Mouse (Mus musculus): ENCODE measurements around the gene Cetn2. TPM values are rescaled to one million over a fixed set of nuclear protein-coding genes. Genes with fewer than 3 reads are reported as not detected.

Cetn2 gene
- polyA plus RNA-seq (2012; rRNA removed): 41.4 and 44.3 TPM in 2 replicates

GRCm38 (mm10) chrX:72917884-72918681, at the start of gene Cetn2, which contains the start of gene Nsdhl:
Gene Cetn2 (minus strand): TSS chrX:72918411.
Gene Nsdhl (plus strand): TSS chrX:72918557.
- Histone ChIP-seq H3K4me3 (ENCODE audit: insufficient read depth, low read length) (peak within 1 kb of the TSS; percentile 69), H3K27ac (ENCODE audit: insufficient read depth, low read length) (no peak within 1 kb of the TSS), H3K4me1 (ENCODE audit: control insufficient read depth, insufficient read depth, low read length) (0 out of 2 replicates have a peak, but pooled peaks cover 2% of the 10 kb centered on the region)
- TF ChIP-seq CTCF (IDR thresholded peaks at IDR 0.05; ENCODE audit: extremely low read depth, insufficient read depth, low read length) (no peak), POLR2A (IDR thresholded peaks at IDR 0.05; ENCODE audit: extremely low read depth, insufficient read depth, low read length) (peak; percentile 55; the same call in 1 of the 2 replicates)

GRCm38 (mm10) chrX:72962743-72963142, 44.5 kb upstream of the Cetn2 start:
- Histone ChIP-seq H3K4me3 (ENCODE audit: insufficient read depth, low read length) (no peak overlapping the region), H3K27ac (ENCODE audit: insufficient read depth, low read length) (no peak overlapping the region), H3K4me1 (ENCODE audit: control insufficient read depth, insufficient read depth, low read length) (no peaks in the 10 kb centered on the region)
- TF ChIP-seq CTCF (IDR thresholded peaks at IDR 0.05; ENCODE audit: extremely low read depth, insufficient read depth, low read length): no peak
- no peak for TF ChIP-seq POLR2A (IDR thresholded peaks at IDR 0.05; ENCODE audit: extremely low read depth, insufficient read depth, low read length)

DNA sequence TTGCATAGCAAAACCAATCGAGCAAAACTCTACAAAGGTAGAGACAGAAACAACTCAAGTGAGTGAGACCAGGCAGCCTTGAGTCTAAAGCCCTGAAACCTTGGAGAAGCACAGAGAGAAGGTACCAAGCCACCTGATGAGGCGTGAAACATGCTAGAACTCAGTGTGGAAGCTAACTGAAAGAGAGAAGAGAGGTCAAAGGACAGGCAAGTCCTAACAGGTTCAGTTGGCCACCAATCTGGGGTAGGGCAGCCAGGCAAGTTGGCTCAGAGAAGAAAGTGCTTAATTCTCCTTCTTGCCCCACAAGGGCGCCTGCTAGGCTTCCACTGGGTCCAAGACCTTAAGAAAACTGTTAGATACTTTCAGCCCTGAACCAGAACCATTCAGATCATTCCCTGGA, 43.3 kb upstream of the Cetn2 start:
- Histone ChIP-seq H3K4me1 (ENCODE audit: control insufficient read depth, insufficient read depth, low read length) (no peaks in the 10 kb centered on the region), H3K4me3 (ENCODE audit: insufficient read depth, low read length) (no peak overlapping the region), H3K27ac (ENCODE audit: insufficient read depth, low read length) (no peak overlapping the region)
- TF ChIP-seq CTCF (IDR thresholded peaks at IDR 0.05; ENCODE audit: extremely low read depth, insufficient read depth, low read length): no peak
- no peak for TF ChIP-seq POLR2A (IDR thresholded peaks at IDR 0.05; ENCODE audit: extremely low read depth, insufficient read depth, low read length)

DNA sequence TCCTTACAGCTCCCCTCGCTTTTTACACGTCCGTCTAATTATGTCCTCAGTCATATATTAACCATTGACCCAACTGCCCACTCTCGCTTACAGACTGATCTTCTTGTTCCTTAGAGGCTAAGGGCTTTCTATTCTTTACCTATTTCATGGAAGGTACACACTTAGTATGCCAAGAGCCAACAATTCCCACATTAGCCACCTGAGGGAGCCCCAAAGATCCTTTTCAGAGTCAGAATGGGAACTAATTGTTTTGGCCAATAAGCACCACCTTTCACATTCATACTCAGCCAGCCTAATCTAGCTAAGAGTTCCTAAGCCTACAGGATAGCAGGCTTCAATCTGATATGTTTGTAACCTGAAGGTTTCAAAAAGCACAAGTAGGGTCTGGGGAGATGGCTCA, 42.2 kb upstream of the Cetn2 start:
- Histone ChIP-seq H3K4me3 (ENCODE audit: insufficient read depth, low read length) (no peak overlapping the region), H3K4me1 (ENCODE audit: control insufficient read depth, insufficient read depth, low read length) (no peaks in the 10 kb centered on the region), H3K27ac (ENCODE audit: insufficient read depth, low read length) (no peak overlapping the region)
- no peak for TF ChIP-seq POLR2A (IDR thresholded peaks at IDR 0.05; ENCODE audit: extremely low read depth, insufficient read depth, low read length)
- TF ChIP-seq CTCF (IDR thresholded peaks at IDR 0.05; ENCODE audit: extremely low read depth, insufficient read depth, low read length): no peak

GRCm38 (mm10) chrX:72956486-72956885, 38.3 kb upstream of the Cetn2 start:
- Histone ChIP-seq H3K4me3 (ENCODE audit: insufficient read depth, low read length) (no peak overlapping the region), H3K4me1 (ENCODE audit: control insufficient read depth, insufficient read depth, low read length) (no peaks in the 10 kb centered on the region), H3K27ac (ENCODE audit: insufficient read depth, low read length) (no peak overlapping the region)
- TF ChIP-seq CTCF (IDR thresholded peaks at IDR 0.05; ENCODE audit: extremely low read depth, insufficient read depth, low read length) (no peak), POLR2A (IDR thresholded peaks at IDR 0.05; ENCODE audit: extremely low read depth, insufficient read depth, low read length) (no peak)

GRCm38 (mm10) chrX:72953464-72953863, 35.3 kb upstream of the Cetn2 start:
- Histone ChIP-seq H3K4me1 (ENCODE audit: control insufficient read depth, insufficient read depth, low read length) (no peaks in the 10 kb centered on the region), H3K27ac (ENCODE audit: insufficient read depth, low read length) (no peak overlapping the region), H3K4me3 (ENCODE audit: insufficient read depth, low read length) (no peak overlapping the region)
- no peak for TF ChIP-seq POLR2A (IDR thresholded peaks at IDR 0.05; ENCODE audit: extremely low read depth, insufficient read depth, low read length)

DNA sequence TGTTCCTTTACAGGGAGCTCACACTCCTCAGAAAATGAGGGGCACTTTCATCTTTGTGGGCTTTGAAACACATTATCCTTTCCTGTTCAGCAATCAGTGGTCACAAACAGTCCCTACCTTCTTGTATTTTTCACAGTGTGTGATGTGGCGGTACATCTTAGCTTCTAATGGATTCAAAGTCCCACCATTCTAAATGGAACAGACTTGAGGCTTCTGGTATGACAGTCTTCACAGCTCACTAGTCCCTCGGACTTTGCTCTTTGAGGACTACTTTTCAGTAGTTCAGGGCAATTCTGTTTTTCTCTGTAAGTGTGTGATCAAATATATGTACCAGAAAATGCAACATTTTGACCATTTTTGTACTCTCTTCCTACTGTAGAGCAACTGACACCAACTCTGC, 3.2 kb upstream of the Cetn2 start:
- Histone ChIP-seq H3K4me3 (ENCODE audit: insufficient read depth, low read length) (no peak overlapping the region), H3K4me1 (ENCODE audit: control insufficient read depth, insufficient read depth, low read length) (0 out of 2 replicates have a peak, but pooled peaks cover 2% of the 10 kb centered on the region), H3K27ac (ENCODE audit: insufficient read depth, low read length) (no peak overlapping the region)
- no peak for TF ChIP-seq CTCF (IDR thresholded peaks at IDR 0.05; ENCODE audit: extremely low read depth, insufficient read depth, low read length)
- no peak for TF ChIP-seq POLR2A (IDR thresholded peaks at IDR 0.05; ENCODE audit: extremely low read depth, insufficient read depth, low read length)

DNA sequence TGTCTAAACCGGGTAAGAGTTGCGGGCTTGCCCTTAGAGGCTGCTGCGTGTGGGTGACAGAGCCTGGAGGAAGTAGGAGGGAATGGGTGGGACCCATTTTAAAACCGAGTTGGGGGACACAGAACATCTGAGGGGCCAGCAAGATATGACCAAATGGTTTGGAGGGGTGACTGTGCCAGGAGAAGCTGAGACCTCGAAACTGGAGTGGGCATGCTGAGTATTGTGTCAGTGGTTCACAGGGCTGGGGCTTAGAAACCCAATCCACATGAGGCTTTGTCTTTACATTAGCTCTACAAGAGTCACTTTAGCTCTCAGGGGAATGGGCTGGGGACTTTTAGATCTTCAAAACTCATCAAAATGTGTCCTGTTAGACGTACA, 460 bp upstream of the Cetn2 start:
- peak overlapping the region; percentile 69 for H3K4me3 ChIP-seq (ENCODE audit: insufficient read depth, low read length)
- TF ChIP-seq CTCF (IDR thresholded peaks at IDR 0.05; ENCODE audit: extremely low read depth, insufficient read depth, low read length) (no peak), POLR2A (IDR thresholded peaks at IDR 0.05; ENCODE audit: extremely low read depth, insufficient read depth, low read length) (no peak)
- H3K4me1 ChIP-seq (ENCODE audit: control insufficient read depth, insufficient read depth, low read length): 0 out of 2 replicates have a peak, but pooled peaks cover 2% of the 10 kb centered on the region
- no peak overlapping the region for H3K27ac ChIP-seq (ENCODE audit: insufficient read depth, low read length)

GRCm38 (mm10) chrX:72911611-72912010, 6.6 kb downstream of the Cetn2 start:
- Histone ChIP-seq H3K4me1 (ENCODE audit: control insufficient read depth, insufficient read depth, low read length) (0 out of 2 replicates have a peak, but pooled peaks cover 1% of the 10 kb centered on the region), H3K27ac (ENCODE audit: insufficient read depth, low read length) (no peak overlapping the region), H3K4me3 (ENCODE audit: insufficient read depth, low read length) (no peak overlapping the region)
- TF ChIP-seq POLR2A (IDR thresholded peaks at IDR 0.05; ENCODE audit: extremely low read depth, insufficient read depth, low read length): no peak
- no peak for TF ChIP-seq CTCF (IDR thresholded peaks at IDR 0.05; ENCODE audit: extremely low read depth, insufficient read depth, low read length)

- TF ChIP-seq POLR2A (IDR thresholded peaks at IDR 0.05; ENCODE audit: extremely low read depth, insufficient read depth, low read length) (no peak), CTCF (IDR thresholded peaks at IDR 0.05; ENCODE audit: extremely low read depth, insufficient read depth, low read length) (peak; percentile 24; the same call in 1 of the 2 replicates)
- Histone ChIP-seq H3K4me3 (ENCODE audit: insufficient read depth, low read length) (no peak overlapping the region), H3K27ac (ENCODE audit: insufficient read depth, low read length) (no peak overlapping the region), H3K4me1 (ENCODE audit: control insufficient read depth, insufficient read depth, low read length) (0 out of 2 replicates have a peak, but pooled peaks cover 1% of the 10 kb centered on the region)
Observed at GRCm38 (mm10) chrX:72908404-72908741, 9.8 kb downstream of the Cetn2 start.
